In the genomic region with DNA sequence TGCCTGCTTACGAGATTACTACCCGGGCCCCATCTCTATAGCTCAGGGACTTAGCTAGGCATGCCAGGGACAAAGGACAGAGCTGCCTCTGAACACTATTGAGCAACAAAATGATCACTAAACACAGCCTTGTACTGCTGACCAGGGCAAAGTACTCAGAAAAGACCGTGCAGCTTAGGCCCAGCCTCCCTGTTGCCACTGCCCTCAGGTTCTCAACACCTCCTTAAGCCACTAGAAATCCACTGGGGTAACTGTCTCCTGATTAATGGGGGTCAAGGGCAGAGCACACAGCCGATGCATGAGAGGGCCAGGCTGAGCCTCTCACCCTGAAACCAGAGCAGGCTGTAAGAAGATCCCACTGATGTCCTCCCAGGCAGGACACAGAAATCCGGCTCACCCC, we compare ENCODE assay signal across 8 mouse cellular contexts. TPM values are rescaled to one million over a fixed set of nuclear protein-coding genes. Genes with fewer than 3 reads are reported as not detected.
DNase-seq lines count a peak whose midpoint lies in the region; ATAC-seq and TF ChIP-seq lines count a peak whose summit lies in the region.
"Had no signal": no experiment of that assay in that cellular context is flagged by ENCODE, and none has a peak within 500 bp of the region (broad histone marks: within the 10 kb centered on the region; RNA-seq: fewer than 3 reads in every experiment).

No protein-coding gene starts in this region.

- TF ChIP-seq CTCF in cortical plate, adult 2 months (IDR thresholded peaks at IDR 0.05; ENCODE audit: extremely low read depth, insufficient read depth, low read length) = no peak

- H3K9me3 ChIP-seq in heart, embryonic 15.5 days (replicated peaks) = no peaks in the 10 kb centered on the region
- H3K9me3 ChIP-seq in intestine, embryonic 15.5 days = no peaks in the 10 kb centered on the region
- no peaks in the 10 kb centered on the region for H3K9me3 ChIP-seq in liver, embryonic 13.5 days (replicated peaks)

- H3K27ac ChIP-seq in heart, embryonic 15.5 days = peak overlapping the region; percentile 25; the same call in 1 of the 2 replicates
- peak overlapping the region; percentile 61; the same call in 1 of the 2 replicates for H3K27ac ChIP-seq in cortical plate, adult 2 months (ENCODE audit: insufficient read depth, low read length)
- peak overlapping the region; percentile 79 for H3K27ac ChIP-seq in intestine, embryonic 15.5 days
- peak overlapping the region; percentile 78 for H3K27ac ChIP-seq in liver, embryonic 13.5 days

- H3K36me3 ChIP-seq in heart, embryonic 15.5 days = peaks cover 18% of the 10 kb centered on the region
- no peaks in the 10 kb centered on the region; the same call in 1 of the 2 replicates for H3K36me3 ChIP-seq in intestine, embryonic 15.5 days
- peaks cover 38% of the 10 kb centered on the region for H3K36me3 ChIP-seq in liver, embryonic 13.5 days

- TF ChIP-seq POLR2A in cortical plate, adult 2 months (IDR thresholded peaks at IDR 0.05; ENCODE audit: extremely low read depth, insufficient read depth, low read length) = no peak

- H3K4me1 ChIP-seq in heart, embryonic 15.5 days (replicated peaks) = peaks cover 23% of the 10 kb centered on the region
- peaks cover 12% of the 10 kb centered on the region for H3K4me1 ChIP-seq in cortical plate, adult 2 months (ENCODE audit: control insufficient read depth, insufficient read depth, low read length)
- 0 out of 2 replicates have a peak, but pooled peaks cover 13% of the 10 kb centered on the region for H3K4me1 ChIP-seq in intestine, embryonic 15.5 days (replicated peaks)
- peaks cover 39% of the 10 kb centered on the region for H3K4me1 ChIP-seq in liver, embryonic 13.5 days (replicated peaks)

- no peak overlapping the region for H3K4me3 ChIP-seq in heart, embryonic 15.5 days
- H3K4me3 ChIP-seq in cortical plate, adult 2 months (ENCODE audit: insufficient read depth, low read length) = no peak overlapping the region
- no peak overlapping the region for H3K4me3 ChIP-seq in intestine, embryonic 15.5 days (replicated peaks)
- no peak overlapping the region for H3K4me3 ChIP-seq in liver, embryonic 13.5 days (replicated peaks)

- WGBS in heart, embryonic 15.5 days = 39% methylated on average over 5 of the region's 5 CpGs
- 40% methylated on average over 5 of the region's 5 CpGs for WGBS in intestine, embryonic 15.5 days
- WGBS in liver, embryonic 13.5 days (ENCODE audit: insufficient replicate concordance) = 55% methylated on average over 5 of the region's 5 CpGs

- no peak for ATAC-seq in heart, embryonic 15.5 days (replicated peaks; ENCODE audit: insufficient number of reproducible peaks, insufficient read depth, low FRiP score, low read depth)
- peak; percentile 90 for ATAC-seq in intestine, embryonic 15.5 days
- peak; percentile 59 for ATAC-seq in liver, embryonic 13.5 days (ENCODE audit: low read depth)
- no peak for ATAC-seq in monocyte, adult 5-6 weeks (replicated peaks; ENCODE audit: insufficient number of reproducible peaks, low FRiP score, low TSS enrichment, poor library complexity, severe bottlenecking)
- ATAC-seq: forebrain, postnatal 0 days had no signal

- no peak overlapping the region for H3K4me2 ChIP-seq in heart, embryonic 15.5 days
- H3K4me2 ChIP-seq in intestine, embryonic 15.5 days (replicated peaks) = no peak overlapping the region
- no peak overlapping the region for H3K4me2 ChIP-seq in liver, embryonic 13.5 days

- H3K27me3 ChIP-seq in heart, embryonic 15.5 days = no peaks in the 10 kb centered on the region
- H3K27me3 ChIP-seq in intestine, embryonic 15.5 days (replicated peaks) = no peaks in the 10 kb centered on the region
- no peaks in the 10 kb centered on the region for H3K27me3 ChIP-seq in liver, embryonic 13.5 days

- H3K9ac ChIP-seq in heart, embryonic 15.5 days = no peak overlapping the region
- no peak overlapping the region for H3K9ac ChIP-seq in intestine, embryonic 15.5 days
- peak overlapping the region; percentile 3; the same call in 1 of the 2 replicates for H3K9ac ChIP-seq in liver, embryonic 13.5 days
- H3K9ac ChIP-seq: forebrain, postnatal 0 days had no signal

- DNase-seq in heart, adult 18-20 months = no peak
- DNase-seq in liver, embryonic 13.5 days = no peak
- no peak for DNase-seq in spleen, postnatal 10 days (ENCODE audit: low spot score in 2 of 2)
- DNase-seq: forebrain, postnatal 0 days had no signal

RNA-seq across cellular contexts. Expression of a gene that starts 26.8 kb away (rescaled TPM):
- 3.8 and 5.2 TPM in 2 replicates for polyA plus RNA-seq in heart, embryonic 15.5 days (2015; fragmentation: Nextera tagmentation; extraction: Ambion mirVana)
- total RNA-seq in heart, adult 18-20 months (2021) = 10 to 100 TPM; 12.1 to 12.4 TPM
- 6.2 and 6.5 TPM in 2 replicates for polyA plus RNA-seq in cortical plate, adult 2 months (2012; rRNA removed)
- 4.8 and 5.8 TPM in 2 replicates for polyA plus RNA-seq in intestine, embryonic 15.5 days (2015; fragmentation: Nextera tagmentation; extraction: Ambion mirVana)
- 3.9 and 4.4 TPM in 2 replicates for polyA plus RNA-seq in liver, embryonic 13.5 days (2015; fragmentation: Nextera tagmentation; extraction: Ambion mirVana)
- 27.8 to 71.5 TPM (median 30.5 TPM) in 3 replicates for total RNA-seq in monocyte, adult 5-6 weeks (2017)

Comparison
In these comparisons a context has a peak if more than half of its experiments do, and no peak if none do; other contexts are left out.
1. ATAC-seq: peak in intestine, embryonic 15.5 days (single experiment) and liver, embryonic 13.5 days (single experiment); none in heart, embryonic 15.5 days (single experiment) and monocyte, adult 5-6 weeks (single experiment).
2. H3K27ac ChIP-seq: peak in every context shown above with its lines; median percentile 79 in intestine, embryonic 15.5 days; 78 in liver, embryonic 13.5 days; 61 in cortical plate, adult 2 months; 25 in heart, embryonic 15.5 days.